Mouse (Mus musculus): Measurements from ENCODE around the gene Fgl2. TPM values are rescaled to one million over a fixed set of nuclear protein-coding genes. Genes with fewer than 3 reads are reported as not detected.

Gene Fgl2
- total RNA-seq, 2 experiments from 2014 or later, result 31.9 to 37.7 TPM

- DNase-seq (ENCODE audit: low spot score), result no peak
- intact Hi-C loops (cut with DNase I), result no loop called here
Observed at GRCm38 (mm10) chr5:21382678-21383077, 10.2 kb downstream of the Fgl2 start.

GRCm38 (mm10) chr5:21383392-21384251, 11.2 kb downstream of the Fgl2 start:
- peak; percentile 4 for DNase-seq (ENCODE audit: low spot score)
- intact Hi-C loops (cut with DNase I), result no loop called here

GRCm38 (mm10) chr5:21384252-21384960, 12.0 kb downstream of the Fgl2 start:
- DNase-seq (ENCODE audit: low spot score), result no peak
- intact Hi-C loops (cut with DNase I), result no loop called here

GRCm38 (mm10) chr5:21384976-21385375, 12.5 kb downstream of the Fgl2 start:
- DNase-seq (ENCODE audit: low spot score), result no peak
- intact Hi-C loops (cut with DNase I), result no loop called here

GRCm38 (mm10) chr5:21386432-21386831, 14.0 kb downstream of the Fgl2 start:
- DNase-seq (ENCODE audit: low spot score), result no peak

GRCm38 (mm10) chr5:21387340-21387739, 14.9 kb downstream of the Fgl2 start:
- intact Hi-C loops (cut with DNase I), result no loop called here

More at GRCm38 (mm10) chr5:21386432-21386831, 14.0 kb downstream of the Fgl2 start:
- intact Hi-C loops (cut with DNase I), result no loop called here

GRCm38 (mm10) chr5:21388855-21389254, 16.4 kb downstream of the Fgl2 start:
- no peak for DNase-seq (ENCODE audit: low spot score)
- intact Hi-C loops (cut with DNase I), result no loop called here

More at GRCm38 (mm10) chr5:21387340-21387739, 14.9 kb downstream of the Fgl2 start:
- no peak for DNase-seq (ENCODE audit: low spot score)

- intact Hi-C loops (cut with DNase I), result no loop called here
- no peak for DNase-seq (ENCODE audit: low spot score)
Observed at GRCm38 (mm10) chr5:21391616-21392384, 19.4 kb downstream of the Fgl2 start.

- no peak for DNase-seq (ENCODE audit: low spot score)
- intact Hi-C loops (cut with DNase I), result no loop called here
Observed at GRCm38 (mm10) chr5:21394562-21394961, 22.1 kb downstream of the Fgl2 start.

- intact Hi-C loops (cut with DNase I), result no loop called here
- DNase-seq (ENCODE audit: low spot score), result no peak
Observed at GRCm38 (mm10) chr5:21395205-21395840, 22.9 kb downstream of the Fgl2 start.

- DNase-seq (ENCODE audit: low spot score), result no peak
- intact Hi-C loops (cut with DNase I), result no loop called here
Observed at GRCm38 (mm10) chr5:21411261-21411666, 38.8 kb downstream of the Fgl2 start.

GRCm38 (mm10) chr5:21412056-21412455, 39.6 kb downstream of the Fgl2 start:
- intact Hi-C loops (cut with DNase I), result no loop called here
- no peak for DNase-seq (ENCODE audit: low spot score)

GRCm38 (mm10) chr5:21413322-21413721, 40.9 kb downstream of the Fgl2 start:
- no peak for DNase-seq (ENCODE audit: low spot score)
- intact Hi-C loops (cut with DNase I), result no loop called here

- intact Hi-C loops (cut with DNase I), result no loop called here
Observed at GRCm38 (mm10) chr5:21414116-21414820, 41.8 kb downstream of the Fgl2 start.

GRCm38 (mm10) chr5:21418613-21419012, 46.2 kb downstream of the Fgl2 start:
- no peak for DNase-seq (ENCODE audit: low spot score)
- intact Hi-C loops (cut with DNase I), result no loop called here

More at GRCm38 (mm10) chr5:21414116-21414820, 41.8 kb downstream of the Fgl2 start:
- DNase-seq (ENCODE audit: low spot score), result no peak

- no peak for DNase-seq (ENCODE audit: low spot score)
- intact Hi-C loops (cut with DNase I), result loop anchor here (1.0 to 10.0 kb wide), 5 partner anchors 92 to 536 kb away; partner anchors contain the start of genes Phtf2, Pmpcb and Tmem60
Observed at GRCm38 (mm10) chr5:21420609-21421008, 48.2 kb downstream of the Fgl2 start.

GRCm38 (mm10) chr5:21424614-21425602, 52.5 kb downstream of the Fgl2 start, which contains the start of the genes Ccdc146 and Fam185a:
Gene Ccdc146 (minus strand): TSS chr5:21424677.
Gene Fam185a (plus strand): TSS chr5:21424958.
- intact Hi-C loops (cut with DNase I), result loop anchor here (10.0 kb wide), 2 partner anchors 310 to 540 kb away; partner anchors contain the start of genes Phtf2, Pmpcb and Tmem60

More at GRCm38 (mm10) chr5:21424614-21425602, 52.5 kb downstream of the Fgl2 start, which contains the start of the genes Ccdc146 and Fam185a:
- peak; percentile 93 for DNase-seq (ENCODE audit: low spot score)

Data from heart, postnatal 25 days (tissue).